In genomic region chr9:47368015-47368901, GRCm38 (mm10) we compare ENCODE assay signal across 9 mouse cellular contexts.
DNase-seq lines count a peak whose midpoint lies in the region; ATAC-seq and TF ChIP-seq lines count a peak whose summit lies in the region.
"Had no signal": no experiment of that assay in that cellular context is flagged by ENCODE, and none has a peak within 500 bp of the region (broad histone marks: within the 10 kb centered on the region; RNA-seq: fewer than 3 reads in every experiment).

No protein-coding gene starts in this region.

- peak overlapping the region; percentile 58 for H3K4me2 ChIP-seq in kidney, postnatal 0 days (ENCODE audit: low read length)
- peak overlapping the region; percentile 64 for H3K4me2 ChIP-seq in hindbrain, embryonic 15.5 days

- 6% methylated on average over 30 of the region's 31 CpGs for WGBS in kidney, postnatal 0 days
- WGBS in hindbrain, embryonic 15.5 days = 5% methylated on average over 24 of the region's 31 CpGs

- H3K4me1 ChIP-seq in kidney, postnatal 0 days (replicated peaks; ENCODE audit: insufficient read depth, low read length) = peaks cover 7% of the 10 kb centered on the region
- peaks cover 20% of the 10 kb centered on the region for H3K4me1 ChIP-seq in hindbrain, embryonic 15.5 days (replicated peaks)

- DNase-seq in kidney, postnatal 0 days (ENCODE audit: low spot score) = no peak
- no peak for DNase-seq in kidney, adult 11 months
- DNase-seq in cerebellum, adult 9-11 months = peak; percentile 78
- DNase-seq in neural tube, embryonic 10.5 days (ENCODE audit: extremely low spot score, low spot score) = peak; percentile 55
- no peak for DNase-seq in gastrocnemius, postnatal 25 days
- DNase-seq in gastrocnemius, adult 18-20 months (ENCODE audit: low spot score) = no peak
- DNase-seq in adrenal gland, postnatal 4 days (ENCODE audit: low spot score in 2 of 2) = no peak
- DNase-seq: kidney, adult 18-20 months had no signal

- 0 out of 2 replicates have a peak, but pooled peaks cover 3% of the 10 kb centered on the region for H3K27me3 ChIP-seq in kidney, postnatal 0 days (ENCODE audit: insufficient read depth, low read length)
- no peaks in the 10 kb centered on the region for H3K27me3 ChIP-seq in hindbrain, embryonic 15.5 days

- H3K9ac ChIP-seq in kidney, postnatal 0 days (ENCODE audit: low read depth, low read length) = no peak overlapping the region
- H3K9ac ChIP-seq in hindbrain, embryonic 15.5 days = 0 out of 2 replicates have a peak overlapping the region, but pooled peaks have one; percentile 9

- H3K36me3 ChIP-seq in kidney, postnatal 0 days (ENCODE audit: insufficient read depth, low read length) = no peaks in the 10 kb centered on the region
- no peaks in the 10 kb centered on the region for H3K36me3 ChIP-seq in hindbrain, embryonic 15.5 days

- peak overlapping the region; percentile 24 for H3K4me3 ChIP-seq in kidney, postnatal 0 days (replicated peaks; ENCODE audit: low read depth, low read length)
- peak overlapping the region; percentile 30 for H3K4me3 ChIP-seq in hindbrain, embryonic 15.5 days

- no peak for TF ChIP-seq CTCF in kidney, postnatal 0 days (IDR thresholded peaks at IDR 0.05; ENCODE audit: low read depth)

- H3K27ac ChIP-seq in kidney, postnatal 0 days = no peak overlapping the region
- no peak overlapping the region; the same call in 1 of the 2 replicates for H3K27ac ChIP-seq in hindbrain, embryonic 15.5 days (replicated peaks)

- no peaks in the 10 kb centered on the region for H3K9me3 ChIP-seq in kidney, postnatal 0 days (replicated peaks; ENCODE audit: low read length)
- H3K9me3 ChIP-seq in hindbrain, embryonic 15.5 days = no peaks in the 10 kb centered on the region

- peak; percentile 40; the same call in 1 of the 2 replicates for ATAC-seq in kidney, postnatal 0 days (replicated peaks; ENCODE audit: low FRiP score, low read depth)
- peak; percentile 63; the same call in 1 of the 2 replicates for ATAC-seq in hindbrain, embryonic 15.5 days (ENCODE audit: low FRiP score, low read depth)

Comparison
In these comparisons a context has a peak if more than half of its experiments do, and no peak if none do; other contexts are left out.
1. DNase-seq: peak in cerebellum, adult 9-11 months (single experiment) and neural tube, embryonic 10.5 days (single experiment); none in kidney, postnatal 0 days (single experiment), kidney, adult 11 months (single experiment), gastrocnemius, postnatal 25 days (single experiment), gastrocnemius, adult 18-20 months (single experiment) and adrenal gland, postnatal 4 days (0 of 2).